Mouse (Mus musculus) MEL (cell line): ENCODE data around the gene Abl2. TPM values are rescaled to one million over a fixed set of nuclear protein-coding genes. Genes with fewer than 3 reads are reported as not detected.

Experiments used
- DNase-seq: peaks from one replicate; pipeline ENCODE4 v3.0.0; 2011; ENCODE audit warnings: low read depth, low spot score
- H3K27ac ChIP-seq: 2 replicates; pipeline ENCODE4 v1.5.1; 2012; ENCODE audit warnings: low read depth, mild to moderate bottlenecking, control low read depth, low read length, moderate library complexity; ENCODE audit not compliant: control insufficient read depth
- H3K27me3 ChIP-seq, 2 experiments: fragments of 150-350 bp in 1 of 2; sonication (generic) in 1 of 2; 2 replicates each; pipeline ENCODE4 v1.6.1; 2012; ENCODE audit warnings: low read length in 2 of 2, mild to moderate bottlenecking in 2 of 2, improper control_type of control experiment in 1 of 2, moderate library complexity in 1 of 2; ENCODE audit not compliant: insufficient read depth in 2 of 2, control insufficient read depth in 1 of 2
- H3K36me3 ChIP-seq, 2 experiments: 2 replicates each; pipeline ENCODE4 v1.6.1; 2012 to 2014; ENCODE audit warnings: low read length in 2 of 2, improper control_type of control experiment in 1 of 2, inconsistent platforms in 1 of 2, mild to moderate bottlenecking in 1 of 2; ENCODE audit not compliant: insufficient read depth in 2 of 2, control insufficient read depth in 1 of 2
- H3K4me1 ChIP-seq, 2 experiments: fragments of 150-350 bp in 1 of 2; sonication (generic) in 1 of 2; 2 replicates each; pipeline ENCODE4 v1.6.1; 2012; ENCODE audit warnings: low read length in 2 of 2, improper control_type of control experiment in 1 of 2, mild to moderate bottlenecking in 1 of 2; ENCODE audit not compliant: insufficient read depth in 2 of 2, control insufficient read depth in 1 of 2
- H3K4me3 ChIP-seq, 2 experiments: fragments of 150-350 bp in 1 of 2; sonication (generic) in 1 of 2; 2 replicates each; pipeline ENCODE4 v1.5.1; 2012; ENCODE audit warnings: low read depth in 2 of 2, low read length in 2 of 2, mild to moderate bottlenecking in 2 of 2, moderate library complexity in 2 of 2, control low read depth in 1 of 2, improper control_type of control experiment in 1 of 2; ENCODE audit not compliant: control insufficient read depth in 1 of 2, insufficient read depth in 1 of 2
- H3K79me2 ChIP-seq: 2 replicates; pipeline ENCODE4 v1.6.1; 2012; ENCODE audit warnings: mild to moderate bottlenecking, low read length, moderate library complexity; ENCODE audit not compliant: control insufficient read depth, poor library complexity, insufficient read depth
- H3K9ac ChIP-seq: 2 replicates; pipeline ENCODE4 v1.6.1; 2012; ENCODE audit warnings: low read depth, mild to moderate bottlenecking, control low read depth, low read length, moderate library complexity; ENCODE audit not compliant: control insufficient read depth, poor library complexity, severe bottlenecking
- H3K9me3 ChIP-seq: fragments of 150-350 bp; sonication (generic); replicated peaks from 2 replicates; pipeline ENCODE4 v1.6.1; 2012; ENCODE audit warnings: mild to moderate bottlenecking, low read length, improper control_type of control experiment, moderate library complexity; ENCODE audit not compliant: insufficient read depth
- ELF1 ChIP-seq: IDR thresholded peaks from 2 replicates; pipeline ENCODE4 v1.6.1; 2014; ENCODE audit warnings: low read depth, mild to moderate bottlenecking, inconsistent platforms, low read length, improper control_type of control experiment, moderate library complexity
- EP300 ChIP-seq, 2 experiments: IDR thresholded peaks; 2 replicates each; pipeline ENCODE4 v1.6.1; 2011; ENCODE audit warnings: improper control_type of control experiment in 2 of 2, low read length in 2 of 2, low read depth in 1 of 2, mild to moderate bottlenecking in 1 of 2
- ETS1 ChIP-seq: IDR thresholded peaks from 2 replicates; pipeline ENCODE4 v1.6.1; 2012; ENCODE audit warnings: low read depth, mild to moderate bottlenecking, inconsistent platforms, low read length, improper control_type of control experiment, moderate library complexity
- GABPA ChIP-seq: IDR thresholded peaks from 2 replicates; pipeline ENCODE4 v1.6.1; 2012; ENCODE audit warnings: low read depth, mild to moderate bottlenecking, inconsistent platforms, low read length, improper control_type of control experiment, moderate library complexity
- HCFC1 ChIP-seq: IDR thresholded peaks from 2 replicates; pipeline ENCODE4 v1.6.1; 2012; ENCODE audit warnings: low read depth, mild to moderate bottlenecking, inconsistent platforms, low read length, improper control_type of control experiment, moderate library complexity
- KAT2A ChIP-seq: conservative IDR thresholded peaks from 2 replicates; pipeline ENCODE4 v1.6.1; 2012; ENCODE audit warnings: low read depth, low read length, improper control_type of control experiment, inconsistent platforms
- MAFK ChIP-seq: IDR thresholded peaks from 2 replicates; pipeline ENCODE4 v1.6.1; 2011; ENCODE audit warnings: low read depth, mild to moderate bottlenecking, low read length, improper control_type of control experiment, borderline replicate concordance
- MAX ChIP-seq: IDR thresholded peaks from 2 replicates; pipeline ENCODE4 v1.6.1; 2011; ENCODE audit warnings: low read length, improper control_type of control experiment
- MXI1 ChIP-seq: IDR thresholded peaks from 2 replicates; pipeline ENCODE4 v1.6.1; 2011; ENCODE audit warnings: mild to moderate bottlenecking, low read depth, low read length, improper control_type of control experiment
- POLR2A ChIP-seq, 2 experiments: IDR thresholded peaks; 2 replicates each; pipeline ENCODE4 v1.6.1; 2011 to 2012; ENCODE audit warnings: low read length in 2 of 2, mild to moderate bottlenecking in 2 of 2, control low read depth in 1 of 2, improper control_type of control experiment in 1 of 2, low read depth in 1 of 2, moderate library complexity in 1 of 2; ENCODE audit not compliant: control insufficient read depth in 1 of 2, insufficient read depth in 1 of 2, poor library complexity in 1 of 2
- POLR2AphosphoS5 ChIP-seq: IDR thresholded peaks from 2 replicates; pipeline ENCODE4 v1.6.1; 2012; ENCODE audit warnings: low read depth, borderline replicate concordance, mild to moderate bottlenecking, inconsistent platforms, low read length, moderate library complexity, mixed read lengths
- TBP ChIP-seq: IDR thresholded peaks from 2 replicates; pipeline ENCODE4 v1.8.0; 2011; ENCODE audit warnings: low read depth, low read length, improper control_type of control experiment
- TCF12 ChIP-seq: IDR thresholded peaks from 2 replicates; pipeline ENCODE4 v1.6.1; 2014; ENCODE audit warnings: low read depth, mild to moderate bottlenecking, inconsistent platforms, low read length, improper control_type of control experiment, moderate library complexity
- USF2 ChIP-seq, 2 experiments: IDR thresholded peaks; 2 replicates each; pipeline ENCODE4 v1.6.1; 2011 to 2012; ENCODE audit warnings: improper control_type of control experiment in 2 of 2, low read length in 2 of 2, borderline replicate concordance in 1 of 2, inconsistent platforms in 1 of 2, low read depth in 1 of 2, mild to moderate bottlenecking in 1 of 2; ENCODE audit not compliant: insufficient read depth in 1 of 2
- ZC3H11A ChIP-seq: IDR thresholded peaks from 2 replicates; pipeline ENCODE4 v1.6.1; 2012; ENCODE audit warnings: low read depth, mild to moderate bottlenecking, inconsistent platforms, low read length, improper control_type of control experiment
- ZKSCAN1 ChIP-seq: IDR thresholded peaks from 2 replicates; pipeline ENCODE4 v1.6.1; 2012; ENCODE audit warnings: low read depth, mild to moderate bottlenecking, inconsistent platforms, low read length, improper control_type of control experiment, moderate library complexity
- ZNF384 ChIP-seq: IDR thresholded peaks from 2 replicates; pipeline ENCODE4 v1.6.1; 2012; ENCODE audit warnings: low read depth, mild to moderate bottlenecking, inconsistent platforms, low read length, improper control_type of control experiment
- polyA plus RNA-seq, 2 experiments: library from polyadenylated mRNA; stranded (reverse) in 1 of 2; unstranded in 1 of 2; fragments of >175 nt in 1 of 2; fragments of >200 nt in 1 of 2; gene quantifications; 2 replicates each; pipeline versions ENCODE4 v1.2.1 to v1.2.4; 2012; ENCODE audit warnings: low replicate concordance in 2 of 2, low read depth in 1 of 2; ENCODE audit not compliant: insufficient read length in 2 of 2, insufficient read depth in 1 of 2, missing spikeins in 1 of 2
- total RNA-seq: library from RNA; depleted of rRNA; stranded (reverse); fragments of 300-350 nt; gene quantifications from 2 replicates; pipeline ENCODE4 v1.2.3, GENCODE M21; 2012

Gene Abl2
- total and polyA plus RNA-seq, 3 experiments: 13.8 to 17.5 TPM; not detected in 1

GRCm38 (mm10) chr1:156593267-156593666 is 34.7 kb downstream of the Abl2 start:
- Histone ChIP-seq H3K27ac (no peak overlapping the region), H3K4me3 (no peak overlapping the region), H3K79me2 (peaks cover 18% of the 10 kb centered on the region), H3K9me3 (no peaks in the 10 kb centered on the region), H3K4me1 (no peaks in the 10 kb centered on the region; a peak in 1 of 4 replicates), H3K27me3 (no peaks in the 10 kb centered on the region), H3K9ac (no peak overlapping the region), H3K36me3 (peaks cover 0 to 4% of the 10 kb centered on the region in 2 experiments; a peak in 2 of 4 replicates)
- TF ChIP-seq POLR2A (IDR thresholded peaks at IDR 0.05; ENCODE audit: control insufficient read depth in 1 of 2, insufficient read depth in 1 of 2, low read depth in 1 of 2, low read length in 2 of 2, poor library complexity in 1 of 2): no peak
- no peak for TF ChIP-seq TBP
- no peak for TF ChIP-seq ETS1
- no peak for TF ChIP-seq ELF1
- no peak for TF ChIP-seq TCF12
- TF ChIP-seq MAFK: no peak
- no peak for TF ChIP-seq EP300 (IDR thresholded peaks at IDR 0.05; ENCODE audit: low read depth in 1 of 2, low read length in 2 of 2)
- TF ChIP-seq POLR2AphosphoS5: no peak
- no peak for TF ChIP-seq ZKSCAN1
- TF ChIP-seq HCFC1: no peak
- TF ChIP-seq USF2 (IDR thresholded peaks at IDR 0.05; ENCODE audit: borderline replicate concordance in 1 of 2, insufficient read depth in 1 of 2, low read depth in 1 of 2, low read length in 2 of 2): no peak
- no peak for TF ChIP-seq KAT2A
- TF ChIP-seq ZNF384: no peak
- TF ChIP-seq ZC3H11A: no peak
- no peak for TF ChIP-seq MAX
- DNase-seq: no peak

GRCm38 (mm10) chr1:156597089-156597488 is 38.5 kb downstream of the Abl2 start:
- Histone ChIP-seq H3K79me2 (peaks cover 16% of the 10 kb centered on the region; the same call in 1 of the 2 replicates), H3K4me1 (no peaks in the 10 kb centered on the region), H3K9me3 (no peaks in the 10 kb centered on the region), H3K27me3 (no peaks in the 10 kb centered on the region), H3K4me3 (no peak overlapping the region), H3K36me3 (peaks cover 0 to 4% of the 10 kb centered on the region in 2 experiments; a peak in 1 of 4 replicates), H3K9ac (no peak overlapping the region), H3K27ac (no peak overlapping the region)
- TF ChIP-seq ZKSCAN1: no peak
- TF ChIP-seq ETS1: no peak
- no peak for TF ChIP-seq MXI1
- TF ChIP-seq GABPA: no peak
- no peak for DNase-seq
